Mouse (Mus musculus) layer of hippocampus, postnatal 25 days (tissue): ENCODE measurements around the gene Cbl. TPM values are rescaled to one million over a fixed set of nuclear protein-coding genes. Genes with fewer than 3 reads are reported as not detected.

ENCODE experiments used
- DNase-seq, 2 experiments: peaks; one replicate each; pipeline ENCODE4 v3.0.0; 2022; ENCODE audit warnings: mixed read lengths in 2 of 2, low spot score in 1 of 2; ENCODE audit errors: extremely low spot score in 1 of 2
- total RNA-seq, 2 experiments: library from RNA; stranded (reverse); gene quantifications; 2 replicates each; pipeline ENCODE4 v1.2.3; 2021

Cbl gene
- total RNA-seq, 2 experiments from 2014 or later: 49.2 to 63.4 TPM

DNA sequence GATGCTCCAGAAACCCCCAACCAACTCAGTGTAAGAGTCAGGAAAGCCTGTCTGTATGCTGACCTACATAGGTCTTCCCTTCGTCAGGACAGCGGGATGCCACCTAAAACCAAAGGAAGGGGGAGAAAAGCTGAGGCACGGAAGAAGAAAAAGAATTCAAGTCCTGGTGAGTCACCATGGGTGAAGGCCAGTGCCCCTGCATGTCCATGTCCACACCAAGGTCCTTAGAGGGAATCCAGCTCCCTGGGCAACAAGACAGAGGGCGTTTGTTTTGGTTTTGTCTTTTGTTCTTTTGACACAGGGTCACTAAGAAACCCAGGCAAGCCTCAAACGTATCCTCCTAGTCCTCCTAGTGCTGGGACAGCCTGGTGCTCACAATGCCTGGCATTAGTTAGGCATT is 7.1 kb upstream of the Cbl start:
- no peak for DNase-seq

GRCm38 (mm10) chr9:44240399-44240798 is 6.5 kb upstream of the Cbl start, which contains the start of gene Ccdc153:
TSS of gene Ccdc153 (plus strand) at chr9:44240676.
- DNase-seq: no peak

- peak in 1 of 2 experiments; percentile 64 for DNase-seq
These were observed 5.6 kb upstream of the Cbl start for GRCm38 (mm10) chr9:44239447-44239846.

DNA sequence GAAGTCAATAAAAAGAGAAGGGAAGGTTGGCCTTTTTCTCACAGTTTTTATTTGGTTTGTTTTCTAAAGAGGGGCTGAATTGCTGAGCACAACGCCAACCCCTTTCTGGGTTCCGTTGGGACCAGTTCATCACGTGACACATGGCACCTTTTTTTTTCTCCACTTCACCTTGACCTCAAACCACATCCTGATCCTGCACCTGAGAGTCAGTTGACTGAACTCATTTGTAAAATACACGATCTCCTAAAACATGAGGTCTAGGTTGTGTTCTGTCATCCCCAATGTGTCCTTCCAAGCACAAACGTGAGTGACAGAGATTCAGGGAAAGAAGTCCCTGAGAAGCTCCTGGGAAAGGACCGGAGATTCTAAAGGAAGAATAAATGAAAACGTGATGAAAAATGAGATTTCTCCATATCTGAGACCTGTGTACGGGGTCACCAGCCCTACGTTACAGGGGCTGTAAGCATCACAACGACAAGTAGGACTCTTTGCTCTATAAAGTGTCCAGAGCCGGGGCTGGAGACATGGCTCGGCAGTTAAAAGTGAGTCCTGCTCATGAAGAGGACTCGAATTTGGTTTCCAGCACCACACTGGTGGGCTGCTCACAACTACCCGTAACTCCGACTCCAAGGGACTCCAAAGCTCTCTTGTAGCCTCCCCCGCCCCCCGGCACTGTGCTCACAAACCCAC is 4.8 kb upstream of the Cbl start:
- no peak for DNase-seq

DNA sequence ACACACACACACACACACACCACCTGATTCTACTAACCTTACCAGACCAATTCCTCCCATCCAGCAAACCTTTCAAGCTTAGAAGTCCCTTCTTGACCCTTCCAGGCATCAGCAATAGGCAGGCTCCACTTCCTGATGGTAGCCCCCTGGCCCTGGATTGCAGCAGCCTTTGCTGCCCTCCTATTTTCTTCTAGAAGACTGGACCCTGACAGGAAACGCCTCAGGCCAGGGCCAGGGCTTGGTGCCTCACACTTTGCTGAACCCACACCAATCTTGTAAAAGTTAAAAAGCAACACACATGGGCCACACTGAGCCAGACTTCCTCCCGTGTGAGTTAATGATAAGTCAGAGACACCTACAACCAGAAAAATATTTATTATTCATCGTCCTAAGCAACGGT is 3.3 kb upstream of the Cbl start:
- DNase-seq: no peak

DNA sequence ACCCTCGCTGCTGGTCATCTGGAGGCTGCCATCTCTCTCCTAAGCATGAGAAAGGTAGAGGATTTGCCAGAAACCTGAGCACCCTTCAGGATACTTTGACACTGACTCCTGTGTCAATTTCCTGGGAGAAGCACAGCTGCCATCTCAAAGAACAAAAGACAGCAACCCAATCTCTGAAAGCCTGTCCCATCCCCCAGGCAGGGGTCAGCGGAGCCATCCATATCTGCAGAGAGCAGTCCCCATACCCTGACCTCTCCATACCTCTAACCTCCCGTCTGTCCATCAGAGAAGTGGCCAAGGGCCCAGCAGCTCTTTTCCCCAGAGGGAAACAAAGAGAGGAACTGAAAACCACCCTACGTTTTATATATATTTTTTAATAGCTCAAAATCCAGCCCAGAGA is 2.8 kb upstream of the Cbl start:
- no peak for DNase-seq

DNA sequence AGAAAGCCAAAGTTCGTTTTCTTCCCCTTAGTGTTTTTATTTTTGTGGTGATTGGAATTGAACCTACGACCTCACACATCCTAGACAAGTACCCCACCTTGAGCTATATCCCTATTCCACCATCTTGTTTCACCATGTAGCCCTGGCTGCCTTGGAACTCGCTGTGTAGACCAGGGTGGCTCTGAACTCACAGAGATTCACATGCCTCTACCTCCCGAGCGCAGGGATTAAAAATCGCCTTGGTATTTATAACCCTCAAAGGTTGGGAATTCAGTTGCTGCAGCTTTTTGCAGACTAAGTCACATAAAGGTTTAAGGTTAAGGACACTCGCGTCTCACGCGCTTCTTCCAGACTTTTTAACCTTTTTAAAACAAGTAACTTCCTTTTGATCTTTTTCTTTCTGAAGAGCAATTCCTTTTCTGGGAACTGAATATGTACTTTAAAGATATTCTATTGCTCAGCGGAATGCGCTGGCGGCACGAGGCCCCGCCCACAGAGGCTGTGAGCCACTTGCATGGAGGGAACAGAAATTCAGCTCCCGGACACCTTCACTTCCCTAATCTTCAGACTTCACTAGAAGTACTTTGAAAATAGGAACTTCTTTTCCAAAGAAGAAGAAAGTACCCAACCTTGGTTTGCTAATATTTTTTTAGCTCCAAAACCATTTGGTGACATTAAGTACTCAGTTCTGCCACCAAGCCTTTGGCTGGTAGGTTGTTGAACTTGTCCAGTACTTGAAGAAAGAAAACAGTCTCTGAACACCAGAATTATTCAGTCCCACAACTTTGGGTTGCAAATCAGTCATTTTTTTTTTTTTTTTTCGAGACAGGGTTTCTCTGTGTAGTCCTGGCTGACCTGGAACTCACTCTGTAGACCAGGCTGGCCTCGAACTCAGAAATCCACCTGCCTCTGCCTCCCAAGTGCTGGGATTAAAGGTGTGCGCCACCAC is 904 bp upstream of the Cbl start:
- no peak for DNase-seq

GRCm38 (mm10) chr9:44233021-44233801 is 638 bp downstream of the Cbl start:
- DNase-seq: peak in 1 of 2 experiments; percentile 19

DNA sequence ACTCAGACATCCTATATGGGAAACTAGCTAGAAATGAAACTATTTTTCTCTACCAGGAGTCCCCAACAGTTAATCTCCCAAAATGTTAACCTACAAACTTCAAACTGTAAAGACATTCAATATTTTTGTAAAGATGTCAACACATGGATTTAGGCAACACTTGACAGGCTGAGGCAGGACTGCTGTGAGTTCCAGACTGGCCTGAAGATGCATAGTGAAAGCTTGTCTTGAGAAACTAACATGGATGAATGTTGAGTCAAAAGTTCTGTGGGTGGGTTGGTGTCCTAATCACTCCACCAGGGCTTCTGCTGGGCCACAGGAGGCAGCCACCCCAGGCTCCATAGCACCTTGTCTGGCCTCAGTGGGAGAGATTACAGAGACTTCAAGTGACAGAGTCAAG is 2.2 kb downstream of the Cbl start:
- DNase-seq: no peak

GRCm38 (mm10) chr9:44225993-44226392 is 7.9 kb downstream of the Cbl start:
- no peak for DNase-seq

DNA sequence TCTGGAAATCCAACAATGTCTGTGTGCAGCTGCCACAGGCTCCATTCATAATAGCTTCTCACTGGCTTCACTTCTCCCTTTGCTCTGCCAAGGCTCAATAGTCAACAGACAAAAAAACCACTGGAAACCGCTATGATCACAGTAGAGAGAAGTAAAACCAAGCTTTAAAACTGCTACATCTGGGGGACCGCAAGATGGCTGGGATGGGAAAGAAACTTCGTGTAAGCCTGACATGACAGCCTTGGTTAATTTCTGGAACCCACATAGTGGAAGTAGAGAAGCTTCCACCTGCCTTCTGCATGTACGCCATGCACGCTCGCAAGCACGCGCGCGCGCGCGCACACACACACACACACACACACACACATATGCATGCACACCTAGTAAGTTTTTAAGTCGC is 20.3 kb downstream of the Cbl start:
- DNase-seq: no peak

DNA sequence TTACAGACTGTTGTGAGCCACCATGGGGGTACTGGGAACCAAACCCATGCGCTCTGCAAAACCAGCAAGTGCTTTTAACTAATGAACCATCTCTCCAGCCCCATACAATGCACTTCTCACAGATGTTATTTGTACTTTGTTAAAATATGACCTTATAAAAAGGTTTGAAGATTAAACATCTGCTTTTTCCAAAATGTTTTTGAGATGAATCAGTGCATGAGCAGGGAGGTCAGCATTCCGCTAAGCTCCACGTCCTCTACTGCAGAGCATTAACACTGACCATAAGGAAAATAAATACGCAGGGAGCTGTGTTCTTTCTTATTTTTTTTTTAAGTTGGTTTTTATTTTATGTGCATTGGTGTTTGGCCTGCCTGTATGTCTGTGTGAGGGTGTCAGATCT is 21.4 kb downstream of the Cbl start:
- DNase-seq: no peak

DNA sequence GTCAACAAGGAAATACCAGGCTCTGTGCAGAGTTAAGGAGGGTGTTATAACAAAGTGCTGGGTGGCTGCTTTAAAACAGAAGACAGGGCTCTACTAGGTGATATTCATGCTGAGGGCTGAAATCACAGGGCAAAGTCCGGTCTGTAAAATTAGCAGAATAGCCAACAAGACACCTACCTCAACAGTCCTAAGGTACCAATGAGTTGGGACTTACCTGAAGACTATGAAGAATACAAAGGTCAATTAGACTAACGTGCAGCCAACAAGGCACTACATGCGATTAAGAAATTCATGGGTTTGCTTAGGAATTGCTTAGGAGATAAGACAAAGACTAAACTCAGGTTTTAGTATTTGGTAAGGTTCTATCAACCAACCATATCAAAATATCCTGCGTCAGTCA is 24.4 kb downstream of the Cbl start:
- DNase-seq: no peak

DNA sequence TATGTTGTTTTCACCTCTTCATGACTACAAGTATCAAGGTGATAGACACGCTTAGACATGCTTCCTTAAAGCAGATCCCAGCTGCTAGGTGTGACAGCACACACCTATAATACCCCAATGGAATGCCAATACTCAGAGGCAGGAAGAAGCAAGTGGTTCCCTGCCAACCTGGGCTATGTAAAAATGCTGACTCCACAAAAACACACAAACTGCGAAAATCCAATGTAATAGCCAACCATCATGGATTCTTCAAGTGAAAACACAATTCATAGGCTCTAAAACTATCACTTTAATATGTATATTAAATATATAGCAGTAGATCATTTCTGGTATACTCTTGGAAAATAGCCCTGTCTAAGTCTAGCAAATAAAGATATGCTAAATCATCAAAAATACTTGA is 26.0 kb downstream of the Cbl start:
- DNase-seq: no peak

DNA sequence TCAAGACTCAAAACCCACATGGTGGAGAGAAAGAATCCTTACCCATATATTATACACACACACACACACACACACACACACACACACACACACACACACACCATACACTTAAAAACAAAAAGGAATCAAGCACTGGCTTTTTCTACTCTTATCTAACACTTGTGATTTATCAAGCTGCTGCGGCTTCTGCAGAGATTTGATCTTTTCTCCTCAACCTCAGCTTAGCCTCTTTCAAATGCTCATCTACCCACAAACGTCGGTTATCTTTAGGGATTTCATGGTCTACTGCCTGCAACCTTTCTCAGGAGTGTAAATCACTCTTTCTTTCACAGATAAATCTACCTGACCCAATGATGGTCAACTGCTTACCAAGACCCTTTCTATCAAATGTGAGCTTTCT is 33.4 kb downstream of the Cbl start:
- DNase-seq: no peak

DNA sequence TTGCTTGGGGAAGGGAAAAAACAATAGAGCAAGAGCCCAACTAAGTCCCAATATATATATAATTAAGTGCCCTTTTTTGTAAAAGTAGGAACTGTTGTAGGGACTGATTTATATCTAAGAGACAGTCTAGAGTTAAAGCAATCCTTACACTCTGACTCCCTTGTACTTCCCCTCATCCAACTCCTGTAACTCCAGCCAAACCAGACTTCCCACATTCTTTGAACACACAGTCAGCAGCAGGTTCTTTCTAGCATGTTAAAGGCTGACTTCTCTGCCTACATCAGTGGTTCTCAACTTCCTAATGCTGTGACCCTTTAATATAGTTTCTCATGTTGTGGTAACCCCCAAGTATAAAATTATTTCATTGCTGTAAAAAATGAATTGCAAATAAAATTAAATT is 34.3 kb downstream of the Cbl start:
- DNase-seq: no peak

DNA sequence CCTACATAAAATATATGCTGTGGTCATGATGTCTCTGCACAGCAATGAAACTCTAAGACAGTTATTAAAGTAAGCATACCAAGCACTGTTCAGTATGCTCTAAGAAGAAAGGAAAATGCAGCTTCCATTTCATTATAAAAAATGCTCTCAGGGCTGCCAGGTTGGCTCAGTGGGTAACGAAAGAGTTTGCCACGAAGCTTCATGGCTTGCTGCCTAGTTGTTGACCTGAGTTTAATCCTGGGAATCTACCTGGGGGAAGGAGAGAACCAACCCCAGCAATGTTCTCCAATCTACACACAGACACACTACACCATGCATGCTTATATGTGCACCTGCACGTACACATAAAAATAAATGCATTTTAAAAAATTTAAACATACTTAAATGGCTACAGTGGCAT is 34.7 kb downstream of the Cbl start:
- no peak for DNase-seq

DNA sequence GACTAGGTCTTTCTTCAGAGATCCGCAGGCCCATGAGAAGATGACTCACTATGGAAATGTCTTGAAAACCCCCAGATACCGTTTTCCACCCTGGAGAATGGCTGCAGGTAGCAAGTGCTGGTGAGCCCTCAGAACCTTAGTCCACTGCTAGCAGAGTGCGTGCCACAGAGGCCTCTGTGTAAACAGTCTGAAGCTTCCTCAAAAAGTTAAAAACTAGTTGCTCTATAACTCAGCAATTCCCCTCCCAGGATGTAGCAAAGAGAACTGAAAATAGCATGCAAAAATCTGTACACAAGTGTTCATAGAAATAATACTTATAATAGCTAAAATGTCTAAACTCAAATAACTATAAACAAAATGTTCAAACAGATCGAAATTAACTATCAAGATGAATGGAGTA is 37.5 kb downstream of the Cbl start:
- no peak for DNase-seq

GRCm38 (mm10) chr9:44194000-44194399 is 39.8 kb downstream of the Cbl start:
- DNase-seq: no peak

DNA sequence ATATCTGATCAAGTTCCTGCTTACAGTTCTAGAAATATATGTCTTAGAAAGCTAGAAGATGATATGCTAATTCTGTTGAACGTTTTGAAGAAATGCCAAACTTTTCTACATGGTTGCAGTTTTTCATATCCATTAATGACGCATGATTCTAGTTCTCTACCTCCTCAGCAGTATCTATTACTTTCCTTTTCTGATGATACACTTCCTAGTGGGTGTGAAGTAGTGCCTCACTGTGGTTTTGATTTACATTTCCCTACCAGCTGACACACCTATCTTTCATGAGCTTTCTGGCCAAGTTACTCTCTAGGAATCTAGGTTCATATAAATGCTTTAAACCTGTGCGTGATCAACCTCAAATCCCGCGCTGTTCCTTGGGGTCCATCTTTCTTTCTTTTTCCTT is 41.1 kb downstream of the Cbl start:
- DNase-seq: no peak

GRCm38 (mm10) chr9:44192312-44192711 is 41.5 kb downstream of the Cbl start:
- no peak for DNase-seq
